Mouse (Mus musculus) intestine, postnatal 0 days (tissue): Measurements from ENCODE around the gene Xcl1. TPM values are rescaled to one million over a fixed set of nuclear protein-coding genes. Genes with fewer than 3 reads are reported as not detected.

Experiments used
- ATAC-seq: fragments of 200-750 bp; cut with Nextera tagmentation; 2 replicates; pipeline ENCODE4 v1.8.0; 2017; ENCODE audit warnings: mild to moderate bottlenecking, moderate TSS enrichment, moderate library complexity
- H3K27ac ChIP-seq: fragments of 300-500 bp; sonication (generic); 2 replicates; pipeline ENCODE4 v1.5.1; 2014; ENCODE audit warnings: mild to moderate bottlenecking, low read depth, low read length, moderate library complexity
- H3K27me3 ChIP-seq: fragments of 300-500 bp; sonication (generic); replicated peaks from 2 replicates; pipeline ENCODE4 v1.6.1; 2014; ENCODE audit warnings: low read length, mixed read lengths; ENCODE audit not compliant: control insufficient read depth, insufficient read depth
- H3K36me3 ChIP-seq: fragments of 300-500 bp; sonication (generic); 2 replicates; pipeline ENCODE4 v1.6.1; 2014; ENCODE audit warnings: mild to moderate bottlenecking, moderate library complexity; ENCODE audit not compliant: control insufficient read depth, insufficient read depth
- H3K4me1 ChIP-seq: fragments of 300-500 bp; sonication (generic); replicated peaks from 2 replicates; pipeline ENCODE4 v1.6.1; 2014; ENCODE audit warnings: antibody characterized with exemption, low read length, mixed read lengths; ENCODE audit not compliant: control insufficient read depth, insufficient read depth
- H3K4me2 ChIP-seq: fragments of 300-500 bp; sonication (generic); replicated peaks from 2 replicates; pipeline ENCODE4 v1.6.1; 2014; ENCODE audit warnings: low read depth, mild to moderate bottlenecking, moderate library complexity
- H3K4me3 ChIP-seq: fragments of 300-500 bp; sonication (generic); 2 replicates; pipeline ENCODE4 v1.5.1; 2014; ENCODE audit warnings: low read depth, low read length
- H3K9ac ChIP-seq: fragments of 300-500 bp; sonication (generic); 2 replicates; pipeline ENCODE4 v1.6.1; 2014; ENCODE audit warnings: mild to moderate bottlenecking, low read depth, low read length
- H3K9me3 ChIP-seq: fragments of 300-500 bp; sonication (generic); 2 replicates; pipeline ENCODE4 v1.6.1; 2016; ENCODE audit warnings: mixed run types; ENCODE audit not compliant: control insufficient read depth
- CTCF ChIP-seq: sonication (generic); IDR thresholded peaks from 2 replicates; pipeline ENCODE4 v1.5.1; 2016; ENCODE audit warnings: low read depth, mild to moderate bottlenecking, control low read depth, antibody characterized with exemption, moderate library complexity
- WGBS: fragments of 180-500 bp; shearing (Covaris S2); extraction: QIAGEN DNeasy Blood & Tissue Kit; methylation state at CpG from one replicate; pipeline ENCODE4 v1.1.7; 2014; 5-methylcytosine and 5-hydroxymethylcytosine counted together
- polyA plus RNA-seq: library from polyadenylated mRNA; unstranded; fragments of >200 nt; fragmentation: Nextera tagmentation; extraction: Ambion mirVana; gene quantifications from 2 replicates; pipeline ENCODE4 v1.2.1, GENCODE M21; 2015

Gene Xcl1
- polyA plus RNA-seq, 1 experiment from 2014 or later = not detected

- Histone ChIP-seq H3K4me1 (no peaks in the 10 kb centered on the region; the same call in 1 of the 2 replicates), H3K9me3 (no peaks in the 10 kb centered on the region), H3K9ac (no peak overlapping the region), H3K4me3 (no peak overlapping the region), H3K27ac (no peak overlapping the region), H3K36me3 (no peaks in the 10 kb centered on the region), H3K27me3 (no peaks in the 10 kb centered on the region), H3K4me2 (no peak overlapping the region)
- 40% methylated on average over 5 of the region's 5 CpGs for WGBS
- ATAC-seq = peak; percentile 82
- TF ChIP-seq CTCF = no peak
Measured at GRCm38 (mm10) chr1:164972744-164973143, 37.4 kb upstream of the Xcl1 start.

GRCm38 (mm10) chr1:164966095-164966698, 30.9 kb upstream of the Xcl1 start:
- no peak for TF ChIP-seq CTCF
- Histone ChIP-seq H3K27me3 (no peaks in the 10 kb centered on the region), H3K36me3 (no peaks in the 10 kb centered on the region), H3K9ac (no peak overlapping the region), H3K27ac (no peak overlapping the region), H3K4me2 (no peak overlapping the region), H3K4me1 (no peaks in the 10 kb centered on the region), H3K4me3 (no peak overlapping the region), H3K9me3 (no peaks in the 10 kb centered on the region)
- ATAC-seq = no peak
- WGBS = 45% methylated on average over 8 of the region's 8 CpGs

- peak; percentile 70 for ATAC-seq
- no peak overlapping the region for H3K27ac ChIP-seq
- no peak for TF ChIP-seq CTCF
- WGBS = 27% methylated on average over 2 of the region's 2 CpGs
- no peak overlapping the region for H3K4me2 ChIP-seq
- H3K4me1 ChIP-seq = no peaks in the 10 kb centered on the region; the same call in 1 of the 2 replicates
- no peak overlapping the region for H3K4me3 ChIP-seq
- H3K36me3 ChIP-seq = no peaks in the 10 kb centered on the region
- H3K9me3 ChIP-seq = no peaks in the 10 kb centered on the region
- H3K9ac ChIP-seq = no peak overlapping the region
- H3K27me3 ChIP-seq = no peaks in the 10 kb centered on the region
Measured at GRCm38 (mm10) chr1:164960610-164961009, 25.3 kb upstream of the Xcl1 start.

- Histone ChIP-seq H3K27ac (no peak overlapping the region), H3K4me2 (no peak overlapping the region; the same call in 1 of the 2 replicates), H3K36me3 (no peaks in the 10 kb centered on the region), H3K27me3 (no peaks in the 10 kb centered on the region), H3K9ac (no peak overlapping the region), H3K9me3 (no peaks in the 10 kb centered on the region), H3K4me3 (no peak overlapping the region), H3K4me1 (no peaks in the 10 kb centered on the region; the same call in 1 of the 2 replicates)
- TF ChIP-seq CTCF = no peak
- 45% methylated on average over 11 of the region's 11 CpGs for WGBS
- no peak for ATAC-seq
Measured at GRCm38 (mm10) chr1:164959787-164960385, 24.6 kb upstream of the Xcl1 start.

- Histone ChIP-seq H3K9me3 (no peaks in the 10 kb centered on the region), H3K9ac (no peak overlapping the region), H3K36me3 (no peaks in the 10 kb centered on the region), H3K4me1 (no peaks in the 10 kb centered on the region; the same call in 1 of the 2 replicates), H3K27me3 (no peaks in the 10 kb centered on the region), H3K27ac (no peak overlapping the region), H3K4me3 (no peak overlapping the region), H3K4me2 (no peak overlapping the region)
- 76% methylated on average over 3 of the region's 3 CpGs for WGBS
- TF ChIP-seq CTCF = no peak
- ATAC-seq = no peak
Measured at GRCm38 (mm10) chr1:164959160-164959559, 23.8 kb upstream of the Xcl1 start.

- Histone ChIP-seq H3K27ac (no peak overlapping the region), H3K9ac (no peak overlapping the region), H3K9me3 (no peaks in the 10 kb centered on the region), H3K27me3 (no peaks in the 10 kb centered on the region), H3K36me3 (no peaks in the 10 kb centered on the region), H3K4me3 (no peak overlapping the region), H3K4me1 (no peaks in the 10 kb centered on the region; the same call in 1 of the 2 replicates), H3K4me2 (no peak overlapping the region)
- ATAC-seq = no peak
- WGBS = 93% methylated on average over 3 of the region's 3 CpGs
- TF ChIP-seq CTCF = peak; percentile 31
Measured at GRCm38 (mm10) chr1:164957974-164958373, 22.6 kb upstream of the Xcl1 start.
